Mouse (Mus musculus) erythroblast, embryonic 14.5 days (primary cell): ENCODE measurements around the gene Tlcd2.

ENCODE experiments used
- GATA1 ChIP-seq: IDR thresholded peaks from 2 replicates; pipeline ENCODE4 v1.6.1; 2012; ENCODE audit warnings: low read length, inconsistent platforms, mixed read lengths
- TAL1 ChIP-seq: IDR thresholded peaks from 3 replicates; pipeline ENCODE4 v1.6.1; 2012; ENCODE audit warnings: low read length, inconsistent platforms, mixed read lengths

GRCm38 (mm10) chr11:75512301-75513018 lies 50.9 kb downstream of the Tlcd2 start:
- no peak for TF ChIP-seq GATA1
- no peak for TF ChIP-seq TAL1
